Mouse (Mus musculus): ENCODE data around the gene Mx1. TPM values are rescaled to one million over a fixed set of nuclear protein-coding genes. Genes with fewer than 3 reads are reported as not detected.

Gene Mx1
- total RNA-seq, 4 experiments from 2014 or later = 1.1 to 7.5 (median 2.6) TPM

Other genes with a start within 250 kb of the Mx1 start
- 1 to 10 TPM; 7.8 to 8.8 (median 8.0) TPM for gene Bace2, start 106.2 kb downstream of the Mx1 start, total RNA-seq (2022)
- gene Fam3b, start 51.9 kb upstream of the Mx1 start, total RNA-seq (2022) = not detected
- gene Tmprss2, start 148.3 kb upstream of the Mx1 start, total RNA-seq (2022) = under 1 TPM in 1 of 4 experiments, not detected in 3; 0.32 TPM

Measured in left cerebral cortex, adult 8-10 months (tissue).